Mouse (Mus musculus) limb, embryonic 10.5 days (tissue): ENCODE data around the gene Kcnq5. TPM values are rescaled to one million over a fixed set of nuclear protein-coding genes. Genes with fewer than 3 reads are reported as not detected.

Source experiments
- DNase-seq: peaks from one replicate; pipeline ENCODE4 v3.0.0-alpha.2; 2017; ENCODE audit warnings: low spot score
- H3K27ac ChIP-seq: fragments of 300-500 bp; sonication (generic); 2 replicates; pipeline ENCODE4 v1.5.1; 2016; ENCODE audit warnings: mild to moderate bottlenecking
- H3K27me3 ChIP-seq: fragments of 300-500 bp; sonication (generic); 2 replicates; pipeline ENCODE4 v1.6.1; 2016; ENCODE audit warnings: low read depth, mild to moderate bottlenecking; ENCODE audit not compliant: poor library complexity, severe bottlenecking
- H3K36me3 ChIP-seq: fragments of 300-500 bp; sonication (generic); 2 replicates; pipeline ENCODE4 v1.6.1; 2016; ENCODE audit warnings: mild to moderate bottlenecking, moderate library complexity
- H3K4me1 ChIP-seq: fragments of 300-500 bp; sonication (generic); 2 replicates; pipeline ENCODE4 v1.6.1; 2016
- H3K4me3 ChIP-seq: fragments of 300-500 bp; sonication (generic); 2 replicates; pipeline ENCODE4 v1.5.1; 2016; ENCODE audit warnings: mild to moderate bottlenecking, moderate library complexity
- H3K9me3 ChIP-seq: fragments of 300-500 bp; sonication (generic); replicated peaks from 2 replicates; pipeline ENCODE4 v1.6.1; 2016; ENCODE audit warnings: mild to moderate bottlenecking
- WGBS: fragments of 180-500 bp; shearing (Covaris S2); methylation state at CpG from one replicate; pipeline ENCODE4 v1.1.7; 2016; 5-methylcytosine and 5-hydroxymethylcytosine counted together
- polyA plus RNA-seq: library from polyadenylated mRNA; unstranded; fragments of >200 nt; fragmentation: Nextera tagmentation; extraction: Ambion mirVana; gene quantifications from 2 replicates; pipeline ENCODE4 v1.2.1, GENCODE M21; 2016

Kcnq5 gene
- polyA plus RNA-seq, 1 experiment from 2014 or later = 0.81 TPM

DNA sequence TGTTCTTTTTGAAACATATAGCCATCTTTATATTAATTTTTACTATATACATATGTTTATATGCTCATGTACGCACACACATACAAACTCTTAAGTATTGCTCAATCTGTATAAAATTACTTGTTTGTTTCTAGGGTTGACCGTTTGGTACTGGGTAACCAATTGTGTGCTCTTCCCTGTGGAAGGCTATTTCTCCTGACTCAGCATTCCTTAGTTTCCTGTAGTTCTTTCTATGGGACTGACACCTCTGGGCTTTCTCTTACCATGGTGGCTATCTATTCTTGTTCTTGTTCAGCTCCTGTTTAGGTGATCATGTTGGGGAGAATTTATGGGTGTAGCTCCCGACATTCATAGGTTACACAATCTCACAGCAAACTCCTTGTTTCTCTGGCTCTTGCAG, 473.1 kb downstream of the Kcnq5 start:
- Histone ChIP-seq H3K4me1 (no peaks in the 10 kb centered on the region), H3K27ac (no peak overlapping the region), H3K9me3 (no peaks in the 10 kb centered on the region), H3K27me3 (no peaks in the 10 kb centered on the region), H3K4me3 (no peak overlapping the region), H3K36me3 (no peaks in the 10 kb centered on the region)
- DNase-seq = no peak
- WGBS = 89% methylated on average over 3 of the region's 3 CpGs

DNA sequence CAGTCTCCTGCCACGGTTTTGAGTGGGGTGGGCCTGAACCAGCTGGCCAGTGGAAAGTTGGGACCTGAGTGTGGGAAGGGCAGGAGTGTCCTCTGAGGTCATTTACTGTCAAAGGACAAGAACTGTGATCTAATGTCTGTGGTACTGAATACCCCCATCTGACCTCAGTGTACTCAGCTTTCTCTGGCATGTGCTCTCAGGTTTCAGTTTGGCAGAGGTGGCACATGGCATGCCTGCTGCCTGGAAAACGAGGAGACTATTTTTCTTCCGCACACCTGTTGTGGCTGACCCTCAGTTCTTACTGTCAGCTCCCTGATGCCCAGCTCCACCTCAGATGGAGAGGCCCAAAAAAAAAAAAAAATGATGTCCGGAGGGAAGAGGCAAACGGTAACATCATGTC, 475.5 kb downstream of the Kcnq5 start:
- Histone ChIP-seq H3K36me3 (no peaks in the 10 kb centered on the region), H3K9me3 (no peaks in the 10 kb centered on the region), H3K4me3 (no peak overlapping the region), H3K27ac (no peak overlapping the region), H3K27me3 (no peaks in the 10 kb centered on the region), H3K4me1 (no peaks in the 10 kb centered on the region)
- no peak for DNase-seq
- WGBS = 40% methylated on average over 5 of the region's 5 CpGs

DNA sequence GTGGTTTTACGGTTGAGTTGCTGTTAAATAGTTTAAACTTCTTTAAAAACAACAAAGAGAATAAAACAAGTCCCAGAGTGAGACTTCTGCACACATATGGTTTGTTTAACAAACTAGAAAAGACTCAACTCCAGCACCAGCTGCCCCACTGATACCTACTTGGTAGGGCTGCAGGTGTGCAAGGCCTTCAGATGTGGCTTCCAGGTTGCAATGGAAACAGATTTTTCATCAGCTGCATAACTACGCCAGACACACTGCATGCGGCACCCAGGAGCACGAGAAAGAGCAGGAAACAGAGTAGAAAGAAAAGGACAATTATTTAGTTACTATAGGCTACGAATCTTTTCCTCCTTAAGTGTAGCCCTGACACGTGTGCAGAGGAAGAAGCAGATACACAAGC, 492.4 kb downstream of the Kcnq5 start:
- Histone ChIP-seq H3K27me3 (no peaks in the 10 kb centered on the region), H3K4me1 (no peaks in the 10 kb centered on the region), H3K4me3 (no peak overlapping the region), H3K36me3 (no peaks in the 10 kb centered on the region), H3K9me3 (no peaks in the 10 kb centered on the region), H3K27ac (no peak overlapping the region)
- DNase-seq = no peak
- WGBS = 91% methylated on average over 6 of the region's 6 CpGs

DNA sequence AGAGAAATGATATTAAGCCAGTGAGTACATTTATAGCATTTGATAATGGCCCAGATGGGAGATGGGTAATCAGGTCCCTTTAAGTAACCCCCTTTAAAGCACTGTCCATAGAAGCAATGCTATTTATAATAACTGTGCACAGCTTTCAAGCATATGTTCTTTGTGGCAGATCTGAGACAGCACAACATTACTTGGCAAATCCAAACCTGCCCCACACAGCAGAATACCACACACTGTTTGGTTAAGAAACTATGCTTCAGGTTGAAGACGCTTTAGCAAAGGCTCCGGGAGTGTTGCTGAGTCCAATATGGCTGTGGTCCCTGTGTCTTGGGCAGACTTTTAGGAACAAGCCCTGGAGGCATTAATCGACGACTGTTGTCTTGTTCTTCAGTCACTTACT, 495.3 kb downstream of the Kcnq5 start:
- no peak for DNase-seq
- Histone ChIP-seq H3K4me1 (no peaks in the 10 kb centered on the region), H3K27ac (no peak overlapping the region), H3K27me3 (no peaks in the 10 kb centered on the region), H3K36me3 (no peaks in the 10 kb centered on the region), H3K4me3 (no peak overlapping the region), H3K9me3 (no peaks in the 10 kb centered on the region)
- 93% methylated on average over 4 of the region's 4 CpGs for WGBS

DNA sequence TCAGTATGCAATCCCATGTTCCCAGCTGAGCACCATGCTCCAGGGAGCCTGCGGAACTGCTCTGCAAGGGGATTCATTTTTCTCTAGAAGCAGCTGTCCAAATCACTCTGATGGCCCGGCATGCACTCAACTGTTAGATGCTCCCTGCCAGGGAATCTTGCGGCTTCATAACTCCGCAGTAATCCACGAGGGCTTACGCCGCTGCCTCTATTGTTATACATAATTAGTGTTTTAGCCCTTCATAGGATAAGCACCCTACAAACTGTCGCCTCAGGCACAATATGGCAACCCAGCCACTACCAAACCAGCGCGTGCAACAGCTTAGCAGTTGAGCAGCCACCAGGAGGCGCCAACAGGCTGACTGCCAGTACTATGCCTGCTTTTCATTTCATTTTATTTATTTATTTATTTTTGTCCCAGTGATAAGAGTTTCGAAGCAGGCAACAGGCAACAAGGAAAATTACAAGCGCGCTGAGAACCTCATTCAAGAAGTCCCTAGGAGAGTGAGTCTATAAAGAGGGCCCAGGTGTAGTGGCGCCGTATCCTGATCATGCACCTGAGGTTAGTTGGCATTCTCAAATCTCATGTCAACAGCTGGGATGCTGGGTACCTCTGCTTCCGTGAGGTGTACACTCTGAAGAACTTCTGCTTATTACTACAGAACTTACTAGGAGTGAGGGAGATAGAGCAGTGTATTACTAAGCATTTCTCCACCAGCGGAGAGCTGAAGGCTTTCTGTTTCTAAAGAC, 500.6 kb downstream of the Kcnq5 start:
- Histone ChIP-seq H3K36me3 (no peaks in the 10 kb centered on the region), H3K4me1 (no peaks in the 10 kb centered on the region), H3K27ac (no peak overlapping the region), H3K4me3 (no peak overlapping the region), H3K27me3 (no peaks in the 10 kb centered on the region), H3K9me3 (no peaks in the 10 kb centered on the region)
- 63% methylated on average over 18 of the region's 18 CpGs for WGBS
- DNase-seq = peak; percentile 79

DNA sequence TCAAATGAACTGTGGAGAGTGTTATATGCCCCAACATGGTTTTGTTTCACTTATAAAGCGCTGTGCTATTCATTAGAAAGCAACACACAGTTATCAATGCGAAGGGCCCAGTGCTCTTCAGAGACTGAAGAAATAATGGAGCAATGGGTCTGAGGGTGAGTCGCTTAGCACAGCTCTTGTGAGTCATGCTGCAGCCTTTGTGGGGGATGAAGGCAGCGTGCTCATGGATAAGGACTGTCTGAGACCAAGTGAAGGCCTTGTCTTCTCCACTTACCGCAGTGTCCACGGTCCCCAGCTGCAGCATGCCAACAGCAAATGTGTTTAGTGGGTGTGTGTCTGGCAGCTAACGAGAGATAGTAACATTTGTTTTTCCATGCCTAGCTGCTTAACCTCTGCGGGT, 503.2 kb downstream of the Kcnq5 start:
- Histone ChIP-seq H3K4me1 (no peaks in the 10 kb centered on the region), H3K27me3 (no peaks in the 10 kb centered on the region), H3K9me3 (no peaks in the 10 kb centered on the region), H3K36me3 (no peaks in the 10 kb centered on the region), H3K4me3 (no peak overlapping the region), H3K27ac (no peak overlapping the region)
- 83% methylated on average over 8 of the region's 8 CpGs for WGBS
- no peak for DNase-seq

DNA sequence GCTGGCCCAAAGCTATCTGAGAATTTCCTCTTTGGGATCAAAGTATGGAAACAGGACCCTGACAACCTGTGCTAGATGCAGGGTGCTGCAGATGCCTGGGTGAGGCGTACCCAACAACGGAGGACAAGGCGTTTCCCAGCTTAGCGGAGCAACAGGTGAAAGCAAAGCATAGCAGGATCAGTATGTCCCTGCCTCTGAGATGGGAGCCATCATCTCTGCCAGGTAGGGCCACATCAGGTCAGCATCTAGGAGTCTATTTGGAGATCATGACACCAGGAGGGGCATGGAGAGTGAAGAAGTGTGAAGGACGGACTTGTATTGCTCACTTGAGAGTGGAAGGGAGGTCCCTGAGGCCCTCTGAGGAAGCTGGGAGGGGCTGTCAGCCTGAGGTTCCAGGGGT, 505.8 kb downstream of the Kcnq5 start:
- 87% methylated on average over 5 of the region's 5 CpGs for WGBS
- H3K4me1 ChIP-seq = 0 out of 2 replicates have a peak, but pooled peaks cover 3% of the 10 kb centered on the region

DNA sequence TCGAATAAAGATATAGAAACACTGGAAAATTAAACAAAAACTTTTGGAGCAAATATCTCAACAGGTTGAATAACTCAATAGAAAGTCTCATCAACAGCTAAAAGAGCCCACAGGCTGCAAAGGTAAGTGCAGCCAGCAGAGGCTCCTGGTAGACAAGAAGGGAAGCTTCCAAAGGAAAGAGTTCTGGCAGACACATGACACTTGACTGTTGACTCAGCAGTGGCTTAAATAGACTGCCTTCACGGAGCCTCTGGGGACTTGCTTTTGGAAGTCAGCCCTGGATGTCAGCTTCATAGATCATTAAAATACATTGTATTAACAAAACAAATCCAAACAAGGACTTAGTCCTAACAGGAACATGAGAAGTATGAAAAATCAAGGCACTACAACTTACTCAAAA, 513.5 kb downstream of the Kcnq5 start:
- Histone ChIP-seq H3K27me3 (no peaks in the 10 kb centered on the region), H3K9me3 (no peaks in the 10 kb centered on the region), H3K4me3 (no peak overlapping the region), H3K4me1 (0 out of 2 replicates have a peak, but pooled peaks cover 3% of the 10 kb centered on the region), H3K36me3 (no peaks in the 10 kb centered on the region), H3K27ac (no peak overlapping the region)
- no peak for DNase-seq
- WGBS = 81% methylated on average over 2 of the region's 2 CpGs

More for the DNA sequence above, 505.8 kb downstream of the Kcnq5 start:
- no peak for DNase-seq
- Histone ChIP-seq H3K36me3 (no peaks in the 10 kb centered on the region), H3K27ac (no peak overlapping the region), H3K27me3 (no peaks in the 10 kb centered on the region), H3K9me3 (no peaks in the 10 kb centered on the region), H3K4me3 (no peak overlapping the region)

DNA sequence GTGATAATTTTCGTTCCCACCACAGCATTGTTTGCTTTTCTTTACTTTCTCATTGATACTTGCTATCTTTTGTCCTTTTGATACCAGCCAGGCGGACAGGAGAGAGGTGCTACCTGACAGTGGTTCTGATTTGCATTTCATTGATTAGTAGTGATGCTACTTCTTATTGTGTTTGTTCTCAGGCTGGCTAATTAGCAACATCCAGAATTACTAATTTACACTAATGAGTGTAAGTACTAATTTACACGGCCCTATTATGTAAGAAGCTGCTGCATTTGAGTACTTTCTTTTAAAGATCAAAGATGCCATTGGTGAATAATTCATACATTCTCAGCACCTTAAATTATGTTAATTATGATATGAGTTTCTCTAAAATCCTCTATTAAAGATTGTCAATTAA, 525.0 kb downstream of the Kcnq5 start:
- no peak overlapping the region for H3K27ac ChIP-seq
- WGBS = 79% methylated on average over 3 of the region's 3 CpGs
- no peaks in the 10 kb centered on the region for H3K9me3 ChIP-seq
- no peaks in the 10 kb centered on the region for H3K36me3 ChIP-seq
- no peak for DNase-seq
- H3K4me3 ChIP-seq = no peak overlapping the region
- H3K27me3 ChIP-seq = no peaks in the 10 kb centered on the region
- no peaks in the 10 kb centered on the region for H3K4me1 ChIP-seq

DNA sequence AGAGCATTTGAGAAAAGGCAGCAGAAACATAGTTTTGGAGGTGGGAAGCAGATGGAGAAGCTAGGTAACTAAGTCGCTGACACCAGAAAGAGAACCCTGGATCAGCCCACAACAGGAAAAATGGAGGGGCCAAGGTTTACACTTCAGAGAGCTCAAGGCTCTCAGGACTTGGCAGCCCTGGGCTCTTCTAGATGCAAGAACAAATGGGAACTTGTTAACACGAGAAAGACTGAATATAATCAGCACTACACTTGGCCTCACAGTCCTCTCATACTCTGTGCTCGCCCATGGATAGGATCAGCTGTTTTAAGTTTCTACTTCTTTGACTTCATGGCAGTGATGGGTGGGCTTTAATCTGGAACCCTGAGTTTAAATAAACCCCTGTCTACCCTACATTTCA, 526.9 kb downstream of the Kcnq5 start:
- H3K4me1 ChIP-seq = no peaks in the 10 kb centered on the region
- no peaks in the 10 kb centered on the region for H3K9me3 ChIP-seq
- H3K4me3 ChIP-seq = no peak overlapping the region
- no peaks in the 10 kb centered on the region for H3K36me3 ChIP-seq
- 69% methylated on average over 3 of the region's 3 CpGs for WGBS
- no peaks in the 10 kb centered on the region for H3K27me3 ChIP-seq
- H3K27ac ChIP-seq = no peak overlapping the region
- DNase-seq = no peak

DNA sequence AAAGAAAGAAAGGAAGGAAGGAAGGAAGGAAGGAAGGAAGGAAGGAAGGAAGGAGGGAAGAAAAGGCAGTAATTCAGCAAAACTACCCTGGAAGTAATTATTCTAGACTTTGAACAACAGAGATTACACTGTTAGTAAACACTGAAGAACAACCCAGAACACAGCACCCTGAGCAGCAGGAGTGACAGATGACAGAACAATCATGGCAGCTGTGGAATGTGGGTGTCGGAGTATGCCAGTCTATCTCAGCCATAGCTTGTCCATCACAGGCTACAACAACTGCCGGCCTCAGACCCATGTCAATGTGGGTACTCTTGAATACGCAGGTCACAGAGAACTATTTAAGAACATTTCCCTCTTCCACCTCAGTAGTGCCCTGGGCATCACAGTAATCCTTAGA, 530.1 kb downstream of the Kcnq5 start:
- no peak for DNase-seq
- Histone ChIP-seq H3K9me3 (no peaks in the 10 kb centered on the region), H3K4me3 (no peak overlapping the region), H3K4me1 (no peaks in the 10 kb centered on the region), H3K36me3 (no peaks in the 10 kb centered on the region), H3K27ac (no peak overlapping the region), H3K27me3 (no peaks in the 10 kb centered on the region)
- 90% methylated on average over 3 of the region's 3 CpGs for WGBS

DNA sequence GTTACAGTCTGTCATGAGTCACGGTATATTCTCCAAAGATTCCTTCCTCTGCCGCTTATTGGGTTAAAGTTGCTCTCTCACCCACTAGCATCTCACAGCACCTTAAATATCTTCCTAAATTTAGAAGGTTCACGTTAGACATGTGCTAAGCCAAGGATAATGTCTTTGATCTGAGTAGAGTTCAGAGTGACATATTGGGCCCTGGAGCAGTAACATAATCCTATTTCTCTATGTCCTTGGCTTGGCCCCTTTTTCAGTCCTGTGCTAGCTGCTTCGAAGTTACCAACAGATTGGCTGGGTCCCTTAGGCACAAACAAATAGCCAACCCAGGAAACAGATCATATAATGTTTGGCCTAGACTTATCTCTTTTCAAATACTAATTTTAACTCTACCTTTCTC, 533.7 kb downstream of the Kcnq5 start:
- Histone ChIP-seq H3K27ac (no peak overlapping the region), H3K36me3 (no peaks in the 10 kb centered on the region), H3K4me1 (no peaks in the 10 kb centered on the region), H3K4me3 (no peak overlapping the region), H3K9me3 (no peaks in the 10 kb centered on the region), H3K27me3 (no peaks in the 10 kb centered on the region)
- WGBS = 77% methylated on average over 4 of the region's 4 CpGs
- DNase-seq = no peak

DNA sequence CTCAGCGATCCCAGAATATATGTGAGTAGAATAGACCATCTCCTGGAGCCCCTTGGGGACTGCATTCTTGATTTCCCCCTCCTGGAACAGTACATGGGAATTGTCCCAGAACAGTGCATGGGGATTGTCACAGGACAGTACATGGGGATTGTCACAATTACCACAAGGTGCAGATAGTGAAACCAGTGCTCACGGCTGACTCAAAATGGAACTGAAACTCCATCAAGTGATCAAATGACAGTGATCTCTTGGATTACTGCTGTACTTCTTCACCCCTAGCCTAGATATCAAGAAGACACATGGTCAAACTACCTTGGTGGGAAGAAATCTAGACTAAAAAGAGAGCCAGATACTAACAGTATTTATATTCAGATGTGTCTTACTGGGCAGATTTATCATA, 536.1 kb downstream of the Kcnq5 start:
- H3K27me3 ChIP-seq = no peaks in the 10 kb centered on the region
- no peak for DNase-seq
- no peak overlapping the region for H3K27ac ChIP-seq
- no peaks in the 10 kb centered on the region for H3K36me3 ChIP-seq
- H3K9me3 ChIP-seq = no peaks in the 10 kb centered on the region
- no peaks in the 10 kb centered on the region for H3K4me1 ChIP-seq
- 96% methylated on average over 2 of the region's 2 CpGs for WGBS
- no peak overlapping the region for H3K4me3 ChIP-seq

DNA sequence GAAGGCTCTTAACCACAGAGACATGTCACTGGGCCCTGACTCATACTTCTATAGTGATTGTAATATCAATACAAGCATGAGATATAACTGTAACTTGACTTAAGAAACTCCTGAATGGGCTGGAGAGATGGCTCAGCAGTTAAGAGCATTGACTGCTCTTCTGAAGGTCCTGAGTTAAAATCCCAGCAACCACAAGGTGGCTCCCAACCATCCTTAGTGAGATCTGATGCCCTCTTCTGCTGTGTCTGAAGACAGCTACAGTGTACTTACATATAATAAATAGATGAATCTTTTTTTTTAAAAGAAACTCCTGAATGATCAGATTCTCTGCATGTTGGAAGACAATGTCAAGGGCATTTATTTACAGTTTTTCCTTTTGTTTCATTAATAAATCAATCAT, 542.4 kb downstream of the Kcnq5 start:
- no peaks in the 10 kb centered on the region for H3K4me1 ChIP-seq
- DNase-seq = no peak
- no peaks in the 10 kb centered on the region for H3K36me3 ChIP-seq
- H3K4me3 ChIP-seq = no peak overlapping the region
- no peaks in the 10 kb centered on the region for H3K27me3 ChIP-seq
- H3K9me3 ChIP-seq = no peaks in the 10 kb centered on the region
- H3K27ac ChIP-seq = no peak overlapping the region
